In genomic region chr4:103961134-103962049, GRCm38 (mm10) we compare ENCODE assay signal across 16 mouse cellular contexts.
DNase-seq lines count a peak whose midpoint lies in the region; ATAC-seq and TF ChIP-seq lines count a peak whose summit lies in the region.
"Had no signal": no experiment of that assay in that cellular context is flagged by ENCODE, and none has a peak within 500 bp of the region (broad histone marks: within the 10 kb centered on the region; RNA-seq: fewer than 3 reads in every experiment).

No protein-coding gene starts in this region.

- no peaks in the 10 kb centered on the region for H3K27me3 ChIP-seq in embryonic facial prominence, embryonic 15.5 days
- H3K27me3 ChIP-seq: liver, embryonic 15.5 days; neural tube, embryonic 13.5 days had no signal

- H3K4me2 ChIP-seq in embryonic facial prominence, embryonic 15.5 days (replicated peaks) = no peak overlapping the region
- H3K4me2 ChIP-seq: liver, embryonic 15.5 days; neural tube, embryonic 13.5 days had no signal

- WGBS in embryonic facial prominence, embryonic 15.5 days = 61% methylated on average over 7 of the region's 7 CpGs

- no peaks in the 10 kb centered on the region for H3K36me3 ChIP-seq in embryonic facial prominence, embryonic 15.5 days
- H3K36me3 ChIP-seq: liver, embryonic 15.5 days; neural tube, embryonic 13.5 days had no signal

- no peak overlapping the region for H3K9ac ChIP-seq in embryonic facial prominence, embryonic 15.5 days
- H3K9ac ChIP-seq: liver, embryonic 15.5 days; neural tube, embryonic 13.5 days had no signal

- peak; percentile 39 to 52 for DNase-seq in cerebellum, postnatal 14 days
- no peak for DNase-seq in cerebellum, adult 9-10 months
- DNase-seq in layer of hippocampus, adult 2 months (ENCODE audit: low spot score in 2 of 2) = no peak
- DNase-seq in layer of hippocampus, postnatal 10 days (ENCODE audit: low spot score in 2 of 2) = no peak
- DNase-seq in retina, postnatal 1 day = peak; percentile 51
- DNase-seq in lung, postnatal 14 days = no peak
- DNase-seq: cerebellum, adult 11 months; heart, postnatal 10 days; kidney, adult 2 months; kidney, postnatal 25 days; lung, postnatal 10 days; thymus, postnatal 14 days had no signal

- no peak for ATAC-seq in embryonic facial prominence, embryonic 15.5 days (ENCODE audit: insufficient number of reproducible peaks, low FRiP score, low TSS enrichment, low read depth)
- ATAC-seq in megakaryocyte progenitor cell, adult 5-6 weeks (replicated peaks; ENCODE audit: poor library complexity) = no peak

- no peaks in the 10 kb centered on the region for H3K4me1 ChIP-seq in embryonic facial prominence, embryonic 15.5 days
- H3K4me1 ChIP-seq: liver, embryonic 15.5 days had no signal

- no peaks in the 10 kb centered on the region for H3K9me3 ChIP-seq in embryonic facial prominence, embryonic 15.5 days (replicated peaks)
- H3K9me3 ChIP-seq: liver, embryonic 15.5 days; neural tube, embryonic 13.5 days had no signal

- no peak for TF ChIP-seq CTCF in layer of hippocampus, adult 2 months (conservative IDR thresholded peaks at IDR 0.05)

- H3K27ac ChIP-seq in layer of hippocampus, adult 2 months = peak overlapping the region; percentile 48; the same call in 1 of the 2 replicates
- H3K27ac ChIP-seq in embryonic facial prominence, embryonic 15.5 days (replicated peaks) = 0 out of 2 replicates have a peak overlapping the region, but pooled peaks have one; percentile 11
- H3K27ac ChIP-seq: liver, embryonic 15.5 days; neural tube, embryonic 13.5 days had no signal

- H3K4me3 ChIP-seq in layer of hippocampus, adult 2 months = no peak overlapping the region
- H3K4me3 ChIP-seq in embryonic facial prominence, embryonic 15.5 days (replicated peaks) = no peak overlapping the region
- H3K4me3 ChIP-seq: liver, embryonic 15.5 days; neural tube, embryonic 13.5 days had no signal

Comparison
In these comparisons a context has a peak if more than half of its experiments do, and no peak if none do; other contexts are left out.
1. DNase-seq: peak in cerebellum, postnatal 14 days (2 of 2) and retina, postnatal 1 day (single experiment); none in cerebellum, adult 9-10 months (single experiment), layer of hippocampus, adult 2 months (0 of 2), layer of hippocampus, postnatal 10 days (0 of 2) and lung, postnatal 14 days (single experiment).